14 mouse cellular contexts compared by ENCODE assay signal in the genomic region with DNA sequence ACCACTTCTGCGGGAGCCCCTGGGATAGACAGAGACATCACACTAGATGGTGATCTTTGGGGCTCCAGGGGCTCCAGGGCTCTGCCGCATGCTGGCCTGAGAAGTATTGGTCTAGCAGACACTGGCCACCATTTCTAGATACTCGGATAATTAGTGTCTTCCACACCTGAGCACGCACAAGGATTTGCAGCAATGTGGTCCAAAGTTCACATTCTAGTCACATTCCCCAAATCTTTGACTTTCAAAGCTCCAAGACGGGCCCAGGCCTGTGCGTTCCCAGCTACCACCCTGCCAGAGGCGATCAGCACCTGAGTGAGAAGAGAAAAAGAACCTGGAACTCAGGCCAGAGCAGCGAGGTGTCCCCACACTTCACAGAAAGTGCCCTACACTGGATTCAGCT. TPM values are rescaled to one million over a fixed set of nuclear protein-coding genes. Genes with fewer than 3 reads are reported as not detected.
A peak's percentile ranks its signal among the peaks of the same experiment; 100 is the strongest.
DNase-seq lines count a peak whose midpoint lies in the region; ATAC-seq and TF ChIP-seq lines count a peak whose summit lies in the region.
"Had no signal": no experiment of that assay in that cellular context is flagged by ENCODE, and none has a peak within 500 bp of the region (broad histone marks: within the 10 kb centered on the region; RNA-seq: fewer than 3 reads in every experiment).

No protein-coding gene starts in this region.

- no peak for ATAC-seq in heart, embryonic 13.5 days (ENCODE audit: extremely low read depth, insufficient number of reproducible peaks, low FRiP score, low TSS enrichment)
- peak; percentile 34; the same call in 1 of the 2 replicates for ATAC-seq in midbrain, embryonic 13.5 days
- no peak for ATAC-seq in midbrain, embryonic 11.5 days (ENCODE audit: low FRiP score)
- ATAC-seq in neural tube, embryonic 15.5 days (ENCODE audit: low FRiP score), result no peak
- ATAC-seq: liver, embryonic 12.5 days; lung, postnatal 0 days had no signal

- peaks cover 56% of the 10 kb centered on the region for H3K36me3 ChIP-seq in heart, embryonic 13.5 days
- peaks cover 68% of the 10 kb centered on the region for H3K36me3 ChIP-seq in midbrain, embryonic 13.5 days
- peaks cover 3% of the 10 kb centered on the region; the same call in 1 of the 2 replicates for H3K36me3 ChIP-seq in midbrain, embryonic 11.5 days (ENCODE audit: control insufficient read depth, insufficient read depth, low read length)
- no peaks in the 10 kb centered on the region for H3K36me3 ChIP-seq in kidney, adult 2 months (ENCODE audit: control insufficient read depth, insufficient read depth, low read length)
- peaks cover 49% of the 10 kb centered on the region for H3K36me3 ChIP-seq in neural tube, embryonic 15.5 days
- peaks cover 35% of the 10 kb centered on the region for H3K36me3 ChIP-seq in embryonic facial prominence, embryonic 10.5 days (replicated peaks)

- no peaks in the 10 kb centered on the region for H3K9me3 ChIP-seq in heart, embryonic 13.5 days
- H3K9me3 ChIP-seq in midbrain, embryonic 13.5 days, result no peaks in the 10 kb centered on the region
- H3K9me3 ChIP-seq in midbrain, embryonic 11.5 days (ENCODE audit: control insufficient read depth, low read length), result no peaks in the 10 kb centered on the region
- H3K9me3 ChIP-seq in neural tube, embryonic 15.5 days (replicated peaks), result no peaks in the 10 kb centered on the region
- H3K9me3 ChIP-seq in embryonic facial prominence, embryonic 10.5 days, result no peaks in the 10 kb centered on the region
- H3K9me3 ChIP-seq: G1E; hindbrain, embryonic 12.5 days; liver, embryonic 12.5 days; neural tube, embryonic 13.5 days had no signal

- 66% methylated on average over 8 of the region's 8 CpGs for WGBS in heart, embryonic 13.5 days
- WGBS in midbrain, embryonic 13.5 days, result 77% methylated on average over 8 of the region's 8 CpGs
- WGBS in midbrain, embryonic 11.5 days, result 77% methylated on average over 8 of the region's 8 CpGs
- WGBS in kidney, adult 2 months, result 46% methylated on average over 8 of the region's 8 CpGs
- WGBS in neural tube, embryonic 15.5 days, result 74% methylated on average over 8 of the region's 8 CpGs
- 71% methylated on average over 8 of the region's 8 CpGs for WGBS in embryonic facial prominence, embryonic 10.5 days

- no peak overlapping the region for H3K9ac ChIP-seq in heart, embryonic 13.5 days
- H3K9ac ChIP-seq in midbrain, embryonic 13.5 days (replicated peaks), result no peak overlapping the region
- H3K9ac ChIP-seq in midbrain, embryonic 11.5 days (ENCODE audit: low read length), result no peak overlapping the region
- no peak overlapping the region for H3K9ac ChIP-seq in neural tube, embryonic 15.5 days (replicated peaks)
- H3K9ac ChIP-seq: hindbrain, embryonic 12.5 days; liver, embryonic 12.5 days; neural tube, embryonic 13.5 days had no signal

- 0 out of 2 replicates have a peak overlapping the region, but pooled peaks have one; percentile 9 for H3K27ac ChIP-seq in heart, embryonic 13.5 days (replicated peaks)
- no peak overlapping the region for H3K27ac ChIP-seq in midbrain, embryonic 13.5 days
- H3K27ac ChIP-seq in midbrain, embryonic 11.5 days (ENCODE audit: low read depth, low read length), result no peak overlapping the region
- H3K27ac ChIP-seq in kidney, adult 2 months (ENCODE audit: insufficient read depth, low read depth, low read length), result peak overlapping the region; percentile 88
- H3K27ac ChIP-seq in neural tube, embryonic 15.5 days (replicated peaks), result no peak overlapping the region
- no peak overlapping the region for H3K27ac ChIP-seq in embryonic facial prominence, embryonic 10.5 days (replicated peaks)
- H3K27ac ChIP-seq: hindbrain, embryonic 12.5 days; liver, embryonic 12.5 days; neural tube, embryonic 13.5 days had no signal

- H3K27me3 ChIP-seq in heart, embryonic 13.5 days (replicated peaks), result no peaks in the 10 kb centered on the region
- no peaks in the 10 kb centered on the region for H3K27me3 ChIP-seq in midbrain, embryonic 13.5 days
- H3K27me3 ChIP-seq in midbrain, embryonic 11.5 days (ENCODE audit: control insufficient read depth, insufficient read depth, low read length), result no peaks in the 10 kb centered on the region
- H3K27me3 ChIP-seq in kidney, adult 2 months (replicated peaks; ENCODE audit: control insufficient read depth, insufficient read depth, low read length), result no peaks in the 10 kb centered on the region
- H3K27me3 ChIP-seq in neural tube, embryonic 15.5 days (replicated peaks), result no peaks in the 10 kb centered on the region
- H3K27me3 ChIP-seq in embryonic facial prominence, embryonic 10.5 days (replicated peaks; ENCODE audit: low read depth, poor library complexity, severe bottlenecking), result no peaks in the 10 kb centered on the region
- H3K27me3 ChIP-seq: hindbrain, embryonic 12.5 days; liver, embryonic 12.5 days; neural tube, embryonic 13.5 days had no signal

- TF ChIP-seq CTCF in kidney, adult 2 months (conservative IDR thresholded peaks at IDR 0.05; ENCODE audit: insufficient read depth, insufficient read length, low read depth, low read length), result no peak

- H3K4me2 ChIP-seq in heart, embryonic 13.5 days, result no peak overlapping the region
- H3K4me2 ChIP-seq in midbrain, embryonic 13.5 days (replicated peaks), result no peak overlapping the region
- H3K4me2 ChIP-seq in midbrain, embryonic 11.5 days, result no peak overlapping the region
- no peak overlapping the region for H3K4me2 ChIP-seq in neural tube, embryonic 15.5 days
- H3K4me2 ChIP-seq: hindbrain, embryonic 12.5 days; liver, embryonic 12.5 days had no signal

- no peak for TF ChIP-seq POLR2A in kidney, adult 2 months (IDR thresholded peaks at IDR 0.05; ENCODE audit: low read depth, low read length)

- DNase-seq in heart, postnatal 10 days, result no peak
- DNase-seq in midbrain, embryonic 11.5 days (ENCODE audit: low spot score, missing footprints), result no peak
- peak; percentile 75 for DNase-seq in kidney, adult 2 months
- DNase-seq in kidney, postnatal 25 days, result peak; percentile 49 to 59
- no peak for DNase-seq in embryonic facial prominence, embryonic 10.5 days (ENCODE audit: low spot score)
- DNase-seq: adrenal gland, adult 8-10 months had no signal

- H3K4me1 ChIP-seq in heart, embryonic 13.5 days, result peaks cover 9% of the 10 kb centered on the region; the same call in 1 of the 2 replicates
- peaks cover 6% of the 10 kb centered on the region; the same call in 1 of the 2 replicates for H3K4me1 ChIP-seq in midbrain, embryonic 13.5 days (replicated peaks)
- no peaks in the 10 kb centered on the region for H3K4me1 ChIP-seq in midbrain, embryonic 11.5 days (ENCODE audit: control insufficient read depth, insufficient read depth, low read length)
- peaks cover 8% of the 10 kb centered on the region for H3K4me1 ChIP-seq in kidney, adult 2 months (ENCODE audit: control insufficient read depth, insufficient read depth, low read length)
- H3K4me1 ChIP-seq in neural tube, embryonic 15.5 days, result peaks cover 8% of the 10 kb centered on the region
- H3K4me1 ChIP-seq in embryonic facial prominence, embryonic 10.5 days, result no peaks in the 10 kb centered on the region

- no peak overlapping the region for H3K4me3 ChIP-seq in heart, embryonic 13.5 days
- H3K4me3 ChIP-seq in midbrain, embryonic 13.5 days (replicated peaks), result no peak overlapping the region
- H3K4me3 ChIP-seq in midbrain, embryonic 11.5 days (ENCODE audit: low read depth, low read length), result no peak overlapping the region
- no peak overlapping the region for H3K4me3 ChIP-seq in kidney, adult 2 months (ENCODE audit: insufficient read depth, low read depth, low read length)
- no peak overlapping the region for H3K4me3 ChIP-seq in neural tube, embryonic 15.5 days (replicated peaks)
- H3K4me3 ChIP-seq in embryonic facial prominence, embryonic 10.5 days, result no peak overlapping the region
- H3K4me3 ChIP-seq: hindbrain, embryonic 12.5 days; liver, embryonic 12.5 days; neural tube, embryonic 13.5 days had no signal

- intact Hi-C loops in heart, postnatal 10 days (cut with DNase I), result loop anchor here (1.0 to 10.0 kb wide), 4 partner anchors 87 to 749 kb away; a partner anchor contains a TSS

RNA-seq across cellular contexts. Expression of a gene that starts 25.6 kb away (rescaled TPM):
- polyA plus RNA-seq in heart, embryonic 13.5 days (2015; fragmentation: Nextera tagmentation; extraction: Ambion mirVana), result 46.3 and 49.5 TPM in 2 replicates
- total RNA-seq in heart, postnatal 10 days (2021), result 10 to 100 TPM; 29.6 to 33.3 TPM
- 94.0 and 97.5 TPM in 2 replicates for polyA plus RNA-seq in midbrain, embryonic 13.5 days (2015; fragmentation: Nextera tagmentation; extraction: Ambion mirVana)
- polyA plus RNA-seq in midbrain, embryonic 11.5 days (2014; fragmentation: Nextera tagmentation; extraction: Ambion mirVana), result 74.2 and 82.8 TPM in 2 replicates
- 52.4 and 58.3 TPM in 2 replicates for polyA plus RNA-seq in kidney, adult 2 months (2012; rRNA removed)
- polyA plus RNA-seq in neural tube, embryonic 15.5 days (2015; fragmentation: Nextera tagmentation; extraction: Ambion mirVana), result 83.2 and 91.9 TPM in 2 replicates
- 69.1 and 70.0 TPM in 2 replicates for polyA plus RNA-seq in embryonic facial prominence, embryonic 10.5 days (2016; fragmentation: Nextera tagmentation; extraction: Ambion mirVana)

RNA-seq across cellular contexts. Expression of a gene that starts 53.3 kb away (rescaled TPM):
- 6.4 and 6.8 TPM in 2 replicates for polyA plus RNA-seq in heart, embryonic 13.5 days (2015; fragmentation: Nextera tagmentation; extraction: Ambion mirVana)
- 1 to 10 TPM; 4.1 to 4.8 TPM for total RNA-seq in heart, postnatal 10 days (2021)
- polyA plus RNA-seq in midbrain, embryonic 13.5 days (2015; fragmentation: Nextera tagmentation; extraction: Ambion mirVana), result 35.9 and 37.4 TPM in 2 replicates
- 24.0 and 25.7 TPM in 2 replicates for polyA plus RNA-seq in midbrain, embryonic 11.5 days (2014; fragmentation: Nextera tagmentation; extraction: Ambion mirVana)
- 2.5 and 2.9 TPM in 2 replicates for polyA plus RNA-seq in kidney, adult 2 months (2012; rRNA removed)
- 24.4 and 29.3 TPM in 2 replicates for polyA plus RNA-seq in neural tube, embryonic 15.5 days (2015; fragmentation: Nextera tagmentation; extraction: Ambion mirVana)
- polyA plus RNA-seq in embryonic facial prominence, embryonic 10.5 days (2016; fragmentation: Nextera tagmentation; extraction: Ambion mirVana), result 34.3 and 37.2 TPM in 2 replicates

Comparison
In these comparisons a context has a peak if more than half of its experiments do, and no peak if none do; other contexts are left out.
1. H3K27ac ChIP-seq: peak in heart, embryonic 13.5 days (single experiment) and kidney, adult 2 months (single experiment); none in midbrain, embryonic 13.5 days (single experiment), midbrain, embryonic 11.5 days (single experiment), neural tube, embryonic 15.5 days (single experiment) and embryonic facial prominence, embryonic 10.5 days (single experiment).
2. DNase-seq: peak in kidney, adult 2 months (single experiment) and kidney, postnatal 25 days (2 of 2); none in heart, postnatal 10 days (0 of 2), midbrain, embryonic 11.5 days (single experiment) and embryonic facial prominence, embryonic 10.5 days (single experiment).